Mouse (Mus musculus) heart, postnatal 14 days (tissue): ENCODE measurements around the gene Arhgef12. TPM values are rescaled to one million over a fixed set of nuclear protein-coding genes. Genes with fewer than 3 reads are reported as not detected.

Experiments used
- DNase-seq, 2 experiments: peaks; one replicate each; pipeline ENCODE4 v3.0.0; 2021 to 2022
- intact Hi-C: fragments of 180-260 bp; cut with DNase I; formaldehyde crosslinking; loops from one replicate; pipeline ENCODE4 v1.15.1; 2025
- total RNA-seq, 2 experiments: library from RNA; stranded (reverse); gene quantifications; 2 replicates each; pipeline ENCODE4 v1.2.3; 2021

Gene Arhgef12
- total RNA-seq, 2 experiments from 2014 or later = 154 to 163 TPM

DNA sequence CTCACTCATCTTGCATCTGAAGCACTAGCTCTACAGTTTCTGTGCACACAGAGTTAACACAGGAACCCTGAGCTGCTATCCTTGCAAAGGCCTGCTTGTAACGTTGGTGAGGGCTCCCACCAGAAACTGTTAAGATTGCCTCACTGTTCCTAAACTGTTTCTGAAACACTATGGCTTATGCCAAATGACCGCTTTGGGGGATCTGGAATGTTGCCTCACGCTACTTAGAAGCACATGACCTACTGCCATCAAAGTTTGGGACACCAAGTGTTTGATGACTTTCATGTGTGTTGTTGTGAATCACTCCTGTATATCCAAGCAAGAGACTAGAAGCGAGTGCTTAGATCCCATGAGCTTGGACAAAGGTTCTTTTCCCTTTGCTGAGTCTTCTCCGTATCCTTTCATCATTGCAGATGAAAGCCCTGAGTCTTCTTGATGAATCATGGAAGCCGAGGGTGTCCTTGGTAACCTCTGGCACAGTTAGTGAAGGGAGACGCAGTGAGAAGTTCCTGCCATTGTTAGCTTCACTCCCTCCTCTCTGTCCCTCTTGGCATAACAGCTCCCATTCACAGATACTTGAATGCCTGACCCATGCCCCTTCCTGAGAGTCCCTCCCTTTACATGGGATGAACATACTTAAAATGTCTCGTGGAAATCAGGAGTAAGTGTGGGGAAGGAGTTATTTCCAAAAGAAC is 3.4 kb upstream of the Arhgef12 start:
- DNase-seq = no peak
- intact Hi-C loops = no loop called here

DNA sequence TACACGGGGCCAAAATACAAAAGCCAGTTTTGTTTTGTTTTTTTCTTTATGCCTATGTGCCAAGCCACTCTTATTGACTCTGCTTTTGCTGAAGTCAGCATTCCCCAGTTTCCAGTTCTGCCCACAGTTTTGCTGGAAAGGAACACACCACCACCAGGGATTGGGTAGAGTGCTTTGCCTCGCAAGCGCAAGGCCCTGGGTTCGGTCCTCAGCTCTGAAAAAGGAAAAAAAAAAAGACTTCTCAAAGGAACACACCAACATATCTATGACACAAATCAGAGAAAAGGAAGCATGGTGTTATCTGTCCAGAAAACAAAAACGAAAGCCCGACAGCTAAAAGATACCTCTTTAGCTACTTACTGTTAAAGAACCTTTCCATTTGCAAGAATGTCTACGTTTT is 2.1 kb upstream of the Arhgef12 start:
- intact Hi-C loops = loop anchor here (5.0 kb wide), 1 partner anchor 87 kb away; no protein-coding TSS in a partner anchor
- DNase-seq = no peak

DNA sequence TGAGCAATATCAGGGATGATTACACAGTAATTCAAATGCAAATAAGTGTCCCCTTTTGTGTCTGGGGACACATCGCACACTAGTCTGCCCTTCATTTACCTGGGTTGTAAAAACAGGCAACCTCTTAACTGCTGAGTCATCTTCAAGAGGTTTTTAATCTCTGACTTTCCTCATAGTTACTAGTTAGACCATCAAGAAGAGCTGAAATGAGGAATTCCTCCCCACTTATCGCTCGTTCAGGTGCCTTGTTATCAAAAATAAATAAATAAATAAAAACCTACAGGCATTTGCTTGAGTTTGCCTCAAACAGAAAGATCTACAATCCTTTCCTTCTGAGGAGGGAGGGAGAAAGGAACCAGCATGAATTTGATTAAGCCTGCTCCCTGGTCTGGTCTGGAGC is 1.7 kb upstream of the Arhgef12 start:
- DNase-seq = no peak
- intact Hi-C loops = loop anchor here (5.0 kb wide), 1 partner anchor 86 kb away; no protein-coding TSS in a partner anchor

DNA sequence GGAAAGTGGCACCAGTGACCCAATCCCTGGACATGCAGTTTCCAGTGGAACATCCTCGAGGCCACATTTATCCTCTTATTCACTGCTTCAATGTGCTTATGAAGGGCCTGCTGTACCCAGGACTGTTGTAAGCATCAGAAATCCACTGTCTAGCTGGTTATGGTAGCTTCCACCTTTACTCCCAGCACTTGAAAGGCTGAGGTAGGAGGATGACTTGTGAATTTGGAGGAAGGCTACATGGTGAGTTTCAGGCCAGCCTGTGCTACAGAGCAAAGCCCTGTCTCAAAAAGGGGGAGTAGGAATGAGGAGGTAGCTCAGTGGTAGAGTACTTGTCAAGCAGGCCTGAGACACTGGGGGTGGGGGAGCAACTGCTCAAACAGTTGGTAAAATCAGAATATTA is 1.0 kb upstream of the Arhgef12 start:
- no peak for DNase-seq
- intact Hi-C loops = loop anchor here (5.0 kb wide), 1 partner anchor 86 kb away; no protein-coding TSS in a partner anchor

DNA sequence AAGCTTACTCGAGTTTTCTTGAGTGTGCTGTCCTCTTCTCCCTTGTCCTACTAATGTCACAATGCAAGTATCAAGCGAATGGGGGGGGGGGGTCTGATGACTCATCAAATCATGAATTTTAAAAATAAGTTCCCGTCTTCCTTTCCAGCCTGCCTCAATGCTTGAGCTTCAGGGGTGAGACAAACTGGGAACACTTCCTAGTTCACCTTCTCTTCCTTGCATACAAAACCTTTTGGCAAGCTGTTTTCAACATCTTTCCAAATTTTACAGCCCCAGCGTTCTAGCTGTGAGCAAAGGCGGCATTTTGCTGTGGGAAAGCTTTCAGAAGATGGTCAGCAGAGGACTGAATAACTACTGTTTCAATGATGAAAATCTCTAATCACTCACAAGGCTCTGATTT is 516 bp upstream of the Arhgef12 start:
- intact Hi-C loops = loop anchor here (1.0 to 5.0 kb wide), 2 partner anchors 85 to 107 kb away; no protein-coding TSS in a partner anchor
- DNase-seq = no peak

DNA sequence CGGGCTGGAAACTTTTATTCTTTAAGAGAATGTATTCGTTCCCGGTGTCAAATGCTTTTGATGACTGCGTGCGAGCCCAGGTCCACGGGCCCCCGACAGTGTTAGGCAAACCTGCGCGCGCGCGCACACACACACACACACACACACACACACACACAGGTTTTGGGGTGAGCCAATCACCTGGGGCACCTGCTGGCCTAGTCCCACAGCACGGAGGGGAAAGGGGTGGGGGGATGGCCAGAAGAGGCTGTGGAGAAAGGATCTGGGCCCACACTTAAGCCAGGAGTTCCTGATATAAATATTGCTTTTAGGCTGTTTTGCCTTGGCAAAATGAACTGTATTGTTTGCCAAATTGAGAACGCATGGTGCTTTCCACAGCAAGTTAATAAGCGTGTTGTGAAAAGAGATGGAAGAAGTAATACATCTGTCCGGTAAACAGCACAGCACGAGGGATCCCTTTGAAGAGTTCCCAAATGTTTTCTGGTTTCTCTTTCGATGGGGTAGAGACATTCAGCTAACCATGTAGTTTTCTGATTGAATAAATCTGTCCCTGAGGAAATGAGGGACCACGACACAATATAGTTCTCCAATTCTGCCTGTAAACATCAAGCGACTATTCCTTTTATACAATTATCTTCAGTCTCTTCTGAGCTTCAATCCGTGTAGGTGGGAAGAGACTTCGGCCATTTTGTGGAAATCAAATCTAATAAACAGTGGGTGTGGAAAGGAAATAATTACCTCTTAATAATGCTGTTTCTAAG is 433 bp downstream of the Arhgef12 start:
- peak; percentile 57 to 59 for DNase-seq
- intact Hi-C loops = loop anchor here (1.0 to 5.0 kb wide), 2 partner anchors 84 to 106 kb away; no protein-coding TSS in a partner anchor

DNA sequence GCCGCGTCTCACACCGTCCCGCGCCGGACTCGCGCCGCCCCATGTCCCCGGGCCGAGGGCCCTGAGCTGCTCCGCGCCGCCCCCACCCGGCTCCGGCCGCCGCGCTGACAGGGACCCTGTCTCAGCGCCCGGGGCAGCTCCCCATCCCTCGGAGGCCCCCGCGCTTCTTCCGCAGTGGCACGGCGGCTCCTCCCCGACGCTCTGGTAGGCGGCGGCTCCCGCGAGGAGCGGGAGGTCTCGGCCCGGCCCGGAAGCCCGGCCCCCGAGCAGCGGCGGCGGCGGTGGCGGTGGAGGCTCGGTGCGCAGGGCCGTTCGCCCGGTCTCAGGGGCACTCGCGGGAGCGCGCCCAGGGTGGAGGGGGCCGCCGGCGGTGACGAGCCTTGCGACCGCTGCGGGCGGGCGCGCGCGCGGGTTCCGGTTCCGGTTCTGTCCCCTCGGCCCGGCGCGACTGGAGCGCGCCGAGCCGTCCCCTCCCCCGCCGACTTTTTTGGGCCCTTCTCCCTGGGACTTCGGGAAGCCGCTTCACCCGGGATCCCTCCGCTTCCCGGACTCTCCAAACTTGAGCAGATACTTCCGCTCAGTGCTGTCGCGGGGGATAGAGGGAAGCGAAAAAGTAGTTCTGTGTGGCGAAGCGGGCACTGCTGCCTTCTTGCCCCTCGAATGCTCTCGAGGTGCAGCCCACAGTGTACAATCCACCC is 1.2 kb downstream of the Arhgef12 start:
- intact Hi-C loops = loop anchor here (2.0 to 5.0 kb wide), 2 partner anchors 15 to 84 kb away; no protein-coding TSS in a partner anchor
- peak; percentile 96 to 97 for DNase-seq

DNA sequence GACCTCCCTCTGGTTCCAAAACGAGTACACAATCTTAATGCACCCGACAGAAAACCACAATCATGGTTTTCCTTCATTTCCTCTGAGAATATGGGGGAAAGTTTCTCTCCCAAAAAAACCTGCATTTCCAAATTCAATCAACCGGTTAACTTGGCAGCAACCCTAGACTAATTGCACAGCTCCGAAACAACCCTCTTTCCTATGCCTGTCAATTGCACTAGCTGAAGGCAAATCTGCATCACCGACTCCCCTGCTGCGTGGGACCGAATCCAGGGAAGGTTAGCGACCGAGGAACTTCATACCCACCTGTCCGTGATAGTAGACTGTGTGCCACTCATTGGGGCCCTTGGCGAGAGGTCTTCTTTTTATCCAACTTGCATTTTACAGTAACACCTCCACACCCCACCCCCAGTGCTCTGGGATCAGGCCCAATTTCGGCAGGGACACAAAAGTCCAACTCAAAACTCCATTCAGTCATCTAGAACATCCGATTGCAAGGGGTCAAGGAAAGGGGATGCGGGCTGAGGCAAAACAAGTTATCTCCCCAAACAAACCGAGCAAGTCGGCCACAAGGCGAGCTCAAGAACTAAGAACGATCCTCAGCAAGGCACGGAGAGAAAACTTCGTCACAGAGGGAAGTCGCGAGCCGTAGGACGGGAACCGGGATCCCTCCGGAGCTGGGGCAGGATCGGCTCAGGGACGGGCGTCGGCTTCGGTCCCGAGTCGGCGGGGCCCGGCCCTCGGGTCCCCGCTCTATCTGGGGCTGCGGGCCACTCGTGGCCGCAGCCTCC is 2.0 kb downstream of the Arhgef12 start:
- intact Hi-C loops = loop anchor here (2.0 to 5.0 kb wide), 2 partner anchors 14 to 83 kb away; no protein-coding TSS in a partner anchor

DNA sequence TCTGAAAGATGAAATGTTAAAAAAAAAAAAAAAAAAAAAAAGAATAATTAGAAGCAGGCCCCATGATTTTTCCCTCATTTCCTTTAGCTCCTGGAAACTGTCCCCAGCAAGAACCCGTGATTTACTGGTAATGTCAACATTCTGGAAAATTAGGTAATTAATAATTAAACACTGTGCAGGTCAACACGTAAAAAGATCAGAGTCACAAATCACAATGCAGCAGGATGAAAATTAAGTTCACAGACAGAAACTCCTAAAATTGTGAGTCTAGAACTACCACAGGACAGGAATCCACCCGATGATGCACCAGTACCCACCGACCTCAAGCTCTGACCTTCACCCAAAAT is 2.5 kb downstream of the Arhgef12 start:
- intact Hi-C loops = loop anchor here (2.0 kb wide), 1 partner anchor 14 kb away; no protein-coding TSS in a partner anchor
- DNase-seq = no peak

More for the DNA sequence above, 2.0 kb downstream of the Arhgef12 start:
- peak; percentile 36 to 52 for DNase-seq

DNA sequence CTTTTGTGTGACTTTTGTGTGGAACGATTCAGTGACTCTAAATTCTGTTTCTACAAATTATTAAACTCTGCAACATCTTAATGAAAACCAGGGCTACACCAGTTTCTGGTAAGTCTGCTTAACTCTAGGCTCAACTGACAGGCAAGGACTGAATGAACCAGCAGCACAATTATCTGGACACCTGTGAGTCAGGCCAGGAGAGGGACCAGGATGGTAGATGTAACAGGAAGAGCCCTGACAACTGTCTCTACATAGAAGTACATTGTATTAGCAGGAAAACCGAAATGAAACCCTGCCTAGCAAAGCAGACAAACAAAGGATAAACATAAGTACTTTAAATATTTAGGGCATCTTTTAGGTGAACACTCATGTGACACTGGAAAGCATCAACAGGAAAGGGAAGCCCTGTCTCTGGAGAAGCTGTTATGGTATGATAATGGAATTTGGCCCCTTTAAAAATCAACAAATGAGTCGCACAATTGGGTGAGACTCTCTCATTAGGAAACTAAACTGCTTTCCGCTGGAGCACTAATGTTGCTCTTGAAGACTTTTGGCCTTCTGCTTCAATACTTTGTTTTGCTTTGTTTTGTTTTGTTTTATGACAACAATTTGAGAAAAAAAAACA is 3.3 kb downstream of the Arhgef12 start:
- no peak for DNase-seq
- intact Hi-C loops = loop anchor here (2.0 kb wide), 1 partner anchor 13 kb away; no protein-coding TSS in a partner anchor

DNA sequence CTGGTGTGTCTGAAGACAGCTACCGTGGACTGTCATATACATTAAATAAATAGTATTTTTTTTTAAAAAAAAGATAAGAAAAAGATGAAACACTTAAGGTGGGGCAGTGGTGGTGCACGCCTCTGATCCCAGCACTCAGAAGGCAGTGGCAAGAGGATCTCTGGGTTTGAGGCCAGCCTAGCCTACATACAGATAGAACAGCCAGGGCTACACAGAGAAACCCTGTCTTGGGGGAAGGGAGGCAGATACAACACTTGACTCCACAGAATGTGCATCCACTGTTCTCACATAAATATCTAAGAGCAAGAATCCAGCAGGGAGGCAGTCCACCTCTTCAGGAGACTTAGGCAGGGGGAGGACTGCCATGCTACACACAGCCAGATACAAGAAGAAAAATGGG is 4.1 kb downstream of the Arhgef12 start:
- intact Hi-C loops = no loop called here
- no peak for DNase-seq

DNA sequence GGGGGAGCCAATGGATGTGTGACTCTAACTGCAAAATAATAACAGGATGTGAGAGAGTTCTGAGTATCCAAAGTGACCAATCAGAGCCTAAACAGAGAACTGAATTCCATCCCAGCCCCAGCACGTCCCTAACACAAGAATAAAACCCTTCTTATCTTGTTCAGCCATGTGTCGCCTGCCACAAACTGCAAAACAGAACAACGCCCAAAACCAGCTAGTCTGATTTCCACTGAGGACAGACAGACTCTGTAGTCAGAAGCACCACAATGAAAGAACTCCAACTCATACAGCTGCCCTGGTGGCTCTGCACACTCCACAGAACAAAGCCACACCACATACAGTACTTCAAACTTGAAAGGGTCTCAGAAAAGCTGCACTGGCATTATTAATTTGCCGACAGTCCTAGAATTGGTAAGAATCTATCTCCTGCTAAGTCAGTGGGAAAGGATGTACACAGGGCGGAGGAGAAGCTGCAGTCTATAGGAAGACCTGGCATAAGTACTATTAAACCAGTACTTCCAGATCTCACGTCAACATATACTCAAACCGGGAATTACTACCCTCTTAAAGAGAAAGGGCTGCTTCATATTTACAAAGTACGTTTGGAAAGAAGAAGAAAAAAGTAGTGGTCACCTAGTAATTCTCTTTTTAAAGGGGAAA is 5.0 kb downstream of the Arhgef12 start:
- DNase-seq = peak; percentile 31 to 33
- intact Hi-C loops = no loop called here

DNA sequence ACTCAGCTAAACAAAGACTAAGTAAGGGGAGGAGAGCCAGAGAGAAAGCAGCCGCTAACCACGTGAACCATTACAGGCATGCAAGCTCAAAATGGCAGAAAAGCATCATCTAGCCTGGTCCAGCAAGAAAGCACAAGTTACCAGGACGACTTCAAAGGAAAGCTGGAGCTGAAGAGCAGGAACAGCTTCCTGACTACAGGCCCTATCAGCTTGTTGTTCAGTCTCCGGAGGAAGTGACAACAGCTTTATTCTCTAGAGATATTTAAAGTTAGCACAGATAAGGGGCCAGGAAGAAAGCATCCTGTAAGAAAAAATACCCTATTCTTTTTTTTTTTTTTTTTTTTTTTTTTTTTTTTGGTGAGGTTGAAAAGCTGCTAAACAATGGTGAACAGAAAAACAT is 8.1 kb downstream of the Arhgef12 start:
- DNase-seq = no peak
- intact Hi-C loops = loop anchor here (5.0 kb wide), 1 partner anchor 52 kb away; no protein-coding TSS in a partner anchor

DNA sequence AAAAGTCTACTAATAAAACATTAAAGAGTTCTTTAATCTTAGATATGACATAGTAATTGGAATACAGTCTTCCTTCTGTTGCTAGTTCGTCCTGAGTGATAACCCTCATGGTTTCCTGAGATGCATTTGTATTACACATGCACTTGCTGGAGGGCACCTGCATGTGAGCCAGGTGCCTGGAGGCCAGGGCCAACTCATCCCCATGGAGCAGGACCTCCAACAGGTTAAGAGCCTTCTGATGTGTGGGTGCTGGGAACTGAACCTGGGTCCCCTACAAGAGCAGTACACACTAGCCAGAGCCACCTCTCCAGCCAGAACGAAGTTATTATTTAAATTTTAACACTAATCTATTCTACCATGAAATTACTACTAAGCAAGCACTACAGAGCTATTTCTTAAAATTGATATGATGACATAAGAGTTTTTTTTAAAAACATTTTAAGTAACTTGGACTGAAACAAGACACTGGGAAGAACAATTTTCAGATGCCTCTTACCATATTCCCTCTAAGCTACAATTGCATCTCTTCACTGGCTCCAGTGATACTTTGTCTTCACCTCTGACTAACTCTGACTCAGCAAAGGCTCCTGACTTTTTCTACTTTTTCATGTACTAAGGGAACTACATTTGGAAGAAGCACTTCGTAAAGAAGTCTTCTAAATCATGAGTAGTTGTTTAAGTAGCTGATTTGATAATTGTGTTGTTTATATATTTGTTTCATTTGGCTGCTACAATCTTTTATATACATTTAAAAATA is 9.1 kb downstream of the Arhgef12 start:
- no peak for DNase-seq
- intact Hi-C loops = loop anchor here (5.0 kb wide), 1 partner anchor 51 kb away; no protein-coding TSS in a partner anchor

DNA sequence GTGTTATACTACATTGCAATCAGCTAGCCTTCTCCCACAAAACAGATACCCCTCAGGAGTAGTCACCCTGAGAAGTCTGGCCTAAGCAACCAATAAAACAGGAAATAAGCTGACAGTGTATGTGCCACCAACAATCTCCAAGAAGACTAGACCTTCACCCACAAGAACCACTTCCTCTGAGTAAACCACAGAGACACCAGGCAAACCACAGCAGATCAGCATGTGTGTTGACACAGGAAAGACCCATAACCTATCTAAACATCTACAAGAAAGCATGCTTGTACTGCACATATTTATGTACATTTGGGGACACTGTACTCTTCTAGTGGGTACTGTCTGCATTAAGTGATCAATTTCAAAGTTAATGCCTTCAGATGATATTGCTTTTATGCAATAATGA is 10.7 kb downstream of the Arhgef12 start:
- intact Hi-C loops = loop anchor here (5.0 kb wide), 1 partner anchor 49 kb away; no protein-coding TSS in a partner anchor
- DNase-seq = no peak

DNA sequence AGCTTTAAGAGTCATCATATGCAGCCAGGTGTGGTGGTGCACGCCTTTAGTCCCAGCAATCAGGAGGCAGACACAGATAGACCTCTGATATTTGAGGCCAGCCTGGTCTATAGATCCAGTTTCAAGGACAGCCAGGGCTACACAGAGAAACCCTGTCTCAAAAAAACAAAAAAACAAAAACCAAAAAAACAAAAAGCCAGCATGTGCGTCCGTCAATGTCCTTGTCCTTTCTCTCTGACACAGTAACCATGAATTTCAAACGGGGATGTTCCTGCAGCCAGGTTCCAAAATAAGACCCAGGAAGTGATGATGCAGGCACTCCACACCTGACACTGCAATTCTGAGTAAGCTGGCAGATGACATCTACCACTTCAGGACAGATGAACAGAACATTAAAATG is 12.2 kb downstream of the Arhgef12 start:
- no peak for DNase-seq
- intact Hi-C loops = loop anchor here (5.0 kb wide), 1 partner anchor 48 kb away; no protein-coding TSS in a partner anchor

DNA sequence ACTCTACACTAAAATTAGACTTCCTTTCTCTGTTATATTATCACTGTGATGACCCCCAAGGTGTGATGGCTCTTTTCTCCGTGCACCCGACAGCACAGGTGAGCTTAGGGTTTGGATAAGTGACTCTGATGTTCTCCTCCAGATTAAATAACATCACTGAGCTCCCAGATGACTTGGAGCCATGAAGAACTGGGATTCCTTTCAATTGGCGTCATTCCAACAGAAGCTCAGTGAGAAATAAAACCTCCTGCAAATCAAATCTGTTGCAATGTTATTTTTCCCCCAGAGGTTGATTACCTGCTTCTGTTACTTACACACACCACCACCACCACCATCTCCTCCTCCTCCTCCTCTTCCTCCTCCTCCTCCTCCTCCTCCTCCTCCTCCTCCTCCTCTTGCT is 13.2 kb downstream of the Arhgef12 start:
- DNase-seq = peak in 1 of 2 experiments; percentile 30
- intact Hi-C loops = no loop called here

DNA sequence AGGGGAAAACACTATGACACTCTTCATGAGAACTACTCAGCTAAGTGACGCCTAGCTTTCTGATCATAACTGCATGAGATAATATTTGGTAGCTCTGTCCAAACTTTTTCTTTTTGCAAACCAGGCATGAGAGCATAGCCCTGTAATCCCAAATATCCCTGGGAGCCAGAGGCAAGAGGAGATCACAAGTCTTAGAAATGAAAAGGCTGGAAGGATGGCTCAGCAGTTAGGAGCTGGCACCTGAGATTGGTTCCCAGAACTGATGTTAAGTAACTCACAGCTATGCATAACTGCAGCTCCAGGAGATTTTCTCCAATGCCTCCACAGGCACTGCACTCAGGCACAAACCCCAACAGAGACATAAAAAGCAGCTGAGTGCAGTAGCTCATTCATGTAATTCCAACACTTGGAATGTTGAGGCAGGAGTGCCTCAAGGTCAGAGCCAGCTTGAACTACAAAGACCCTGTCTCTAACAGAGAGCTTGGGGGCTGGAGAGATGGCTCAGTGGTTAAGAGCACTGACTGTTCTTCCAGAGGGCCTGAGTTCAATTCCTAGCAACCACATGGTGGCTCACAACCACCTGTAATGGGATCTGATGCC is 21.3 kb downstream of the Arhgef12 start:
- DNase-seq = no peak
- intact Hi-C loops = no loop called here
